Mouse (Mus musculus): ENCODE measurements at regions not wholly inside any gene's neighbourhood (a gene's known extent, or its start where the extent isn't known, plus 50 kb on each side); places are given as distances from the start of the nearest gene placed in this dataset.

DNA sequence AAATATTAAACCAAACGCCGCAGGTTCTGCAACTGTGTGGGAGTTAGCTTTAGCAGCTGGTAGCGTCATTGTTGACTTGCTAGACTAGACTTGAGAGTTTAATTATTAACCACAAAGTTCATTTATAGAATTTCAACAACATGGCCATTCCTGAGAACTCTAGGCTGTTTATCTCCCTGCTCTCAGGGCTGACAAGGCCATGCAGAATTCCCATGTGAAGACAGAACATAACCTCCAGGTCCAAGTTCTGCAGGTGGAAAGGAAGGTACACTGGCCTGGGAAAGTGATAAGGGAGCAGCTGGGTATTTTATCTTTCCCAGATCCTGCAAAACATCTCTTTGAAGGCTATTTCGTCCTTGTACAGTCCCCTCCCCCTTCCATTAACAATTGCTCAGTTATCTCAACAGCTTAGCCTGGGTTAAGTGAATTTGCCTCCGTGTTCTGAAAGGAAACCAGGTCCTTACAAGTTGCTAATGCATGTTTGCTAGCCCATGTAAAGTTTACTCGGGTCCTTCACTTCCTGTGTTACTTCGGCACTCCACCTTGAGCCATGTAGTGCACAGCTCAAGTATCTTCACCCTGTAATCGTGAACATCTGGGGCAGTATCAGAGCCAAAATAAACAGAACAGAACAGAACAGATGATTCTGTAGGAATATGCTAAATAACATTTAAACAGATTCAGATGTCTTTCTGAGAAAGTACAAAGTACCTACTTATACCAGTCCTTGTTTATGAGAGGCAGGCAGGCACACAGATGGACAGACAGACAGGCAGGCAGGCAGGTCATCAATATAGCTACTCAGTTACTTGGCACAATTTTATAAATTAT is 537.0 kb upstream of the N6amt1 start:
- Histone ChIP-seq H3K27me3 (ENCODE audit: control insufficient read depth, insufficient read depth, low read length) (no peaks in the 10 kb centered on the region), H3K4me1 (ENCODE audit: control insufficient read depth, insufficient read depth, insufficient read length, low read length) (peaks cover 4% of the 10 kb centered on the region; the same call in 1 of the 2 replicates), H3K27ac (ENCODE audit: insufficient read depth, low read depth, low read length) (peak overlapping the region; percentile 73), H3K4me3 (ENCODE audit: low read depth, low read length) (no peak overlapping the region), H3K36me3 (ENCODE audit: control insufficient read depth, insufficient read depth, low read length) (no peaks in the 10 kb centered on the region)
- 15% methylated on average over 8 of the region's 8 CpGs for WGBS
- TF ChIP-seq POLR2A (IDR thresholded peaks at IDR 0.05; ENCODE audit: low read depth, low read length) (no peak), CTCF (IDR thresholded peaks at IDR 0.05; ENCODE audit: extremely low read depth, insufficient read length, insufficient replicate concordance, low read depth, low read length) (no peak)

GRCm38 (mm10) chr16:86816006-86816405 is 538.0 kb upstream of the N6amt1 start:
- TF ChIP-seq POLR2A (IDR thresholded peaks at IDR 0.05; ENCODE audit: low read depth, low read length) = no peak
- no peak for TF ChIP-seq CTCF (IDR thresholded peaks at IDR 0.05; ENCODE audit: extremely low read depth, insufficient read length, insufficient replicate concordance, low read depth, low read length)
- Histone ChIP-seq H3K4me1 (ENCODE audit: control insufficient read depth, insufficient read depth, insufficient read length, low read length) (peaks cover 4% of the 10 kb centered on the region; the same call in 1 of the 2 replicates), H3K27me3 (ENCODE audit: control insufficient read depth, insufficient read depth, low read length) (no peaks in the 10 kb centered on the region), H3K27ac (ENCODE audit: insufficient read depth, low read depth, low read length) (no peak overlapping the region), H3K36me3 (ENCODE audit: control insufficient read depth, insufficient read depth, low read length) (no peaks in the 10 kb centered on the region), H3K4me3 (ENCODE audit: low read depth, low read length) (no peak overlapping the region)
- WGBS = 27% methylated on average over 2 of the region's 2 CpGs

GRCm38 (mm10) chr16:86812692-86813091 is 541.3 kb upstream of the N6amt1 start:
- no peak overlapping the region for H3K4me3 ChIP-seq (ENCODE audit: low read depth, low read length)
- H3K4me1 ChIP-seq (ENCODE audit: control insufficient read depth, insufficient read depth, insufficient read length, low read length) = peaks cover 4% of the 10 kb centered on the region; the same call in 1 of the 2 replicates
- H3K27me3 ChIP-seq (ENCODE audit: control insufficient read depth, insufficient read depth, low read length) = no peaks in the 10 kb centered on the region
- no peak overlapping the region for H3K27ac ChIP-seq (ENCODE audit: insufficient read depth, low read depth, low read length)
- 59% methylated on average over 5 of the region's 5 CpGs for WGBS
- no peaks in the 10 kb centered on the region for H3K36me3 ChIP-seq (ENCODE audit: control insufficient read depth, insufficient read depth, low read length)
- TF ChIP-seq CTCF (IDR thresholded peaks at IDR 0.05; ENCODE audit: extremely low read depth, insufficient read length, insufficient replicate concordance, low read depth, low read length) = no peak
- TF ChIP-seq POLR2A (IDR thresholded peaks at IDR 0.05; ENCODE audit: low read depth, low read length) = no peak

DNA sequence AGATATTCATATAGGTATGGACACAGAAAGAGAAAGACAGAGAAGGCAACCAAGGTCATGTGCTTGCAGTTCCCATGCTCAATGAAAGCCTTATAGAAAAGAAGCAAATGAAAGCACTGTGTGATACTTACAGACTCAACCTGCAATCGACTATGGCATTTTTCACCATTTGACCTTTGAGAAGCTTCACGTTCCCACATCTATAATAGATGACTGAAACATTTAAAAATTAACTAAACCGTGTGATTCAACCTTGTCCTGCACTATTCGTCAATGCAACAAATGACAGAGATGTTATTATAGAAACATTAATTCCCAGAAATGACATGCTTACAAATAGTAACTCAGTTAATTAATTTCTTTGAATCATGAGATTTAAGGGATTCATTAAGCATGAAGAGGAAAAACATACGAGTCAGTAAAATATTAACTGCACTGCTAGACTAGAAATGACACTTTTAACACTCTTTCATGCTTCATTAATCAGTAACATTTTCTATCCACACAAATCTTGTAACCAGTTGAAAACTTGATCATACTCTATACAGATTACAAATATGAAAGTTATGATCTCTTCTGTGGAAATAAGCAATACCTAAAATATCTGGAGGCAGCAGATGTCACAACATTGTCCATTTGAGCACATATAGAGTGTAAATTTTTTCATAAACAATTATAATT is 545.2 kb upstream of the N6amt1 start:
- no peaks in the 10 kb centered on the region for H3K27me3 ChIP-seq (ENCODE audit: control insufficient read depth, insufficient read depth, low read length)
- TF ChIP-seq POLR2A (IDR thresholded peaks at IDR 0.05; ENCODE audit: low read depth, low read length) = no peak
- TF ChIP-seq CTCF (IDR thresholded peaks at IDR 0.05; ENCODE audit: extremely low read depth, insufficient read length, insufficient replicate concordance, low read depth, low read length) = no peak
- WGBS = 19% methylated on average over 5 of the region's 5 CpGs
- no peak overlapping the region for H3K4me3 ChIP-seq (ENCODE audit: low read depth, low read length)
- no peak overlapping the region for H3K27ac ChIP-seq (ENCODE audit: insufficient read depth, low read depth, low read length)
- H3K4me1 ChIP-seq (ENCODE audit: control insufficient read depth, insufficient read depth, insufficient read length, low read length) = no peaks in the 10 kb centered on the region
- no peaks in the 10 kb centered on the region for H3K36me3 ChIP-seq (ENCODE audit: control insufficient read depth, insufficient read depth, low read length)

- Histone ChIP-seq H3K4me3 (ENCODE audit: low read depth, low read length) (no peak overlapping the region), H3K4me1 (ENCODE audit: control insufficient read depth, insufficient read depth, insufficient read length, low read length) (no peaks in the 10 kb centered on the region), H3K27ac (ENCODE audit: insufficient read depth, low read depth, low read length) (no peak overlapping the region), H3K36me3 (ENCODE audit: control insufficient read depth, insufficient read depth, low read length) (no peaks in the 10 kb centered on the region), H3K27me3 (ENCODE audit: control insufficient read depth, insufficient read depth, low read length) (no peaks in the 10 kb centered on the region)
- TF ChIP-seq CTCF (IDR thresholded peaks at IDR 0.05; ENCODE audit: extremely low read depth, insufficient read length, insufficient replicate concordance, low read depth, low read length) = no peak
- no peak for TF ChIP-seq POLR2A (IDR thresholded peaks at IDR 0.05; ENCODE audit: low read depth, low read length)
- WGBS = 75% methylated on average over 2 of the region's 2 CpGs
Measured at GRCm38 (mm10) chr16:86806374-86806773, 547.6 kb upstream of the N6amt1 start.

- Histone ChIP-seq H3K27ac (ENCODE audit: insufficient read depth, low read depth, low read length) (no peak overlapping the region), H3K27me3 (ENCODE audit: control insufficient read depth, insufficient read depth, low read length) (no peaks in the 10 kb centered on the region), H3K4me1 (ENCODE audit: control insufficient read depth, insufficient read depth, insufficient read length, low read length) (no peaks in the 10 kb centered on the region), H3K36me3 (ENCODE audit: control insufficient read depth, insufficient read depth, low read length) (no peaks in the 10 kb centered on the region), H3K4me3 (ENCODE audit: low read depth, low read length) (no peak overlapping the region)
- no peak for TF ChIP-seq POLR2A (IDR thresholded peaks at IDR 0.05; ENCODE audit: low read depth, low read length)
- TF ChIP-seq CTCF (IDR thresholded peaks at IDR 0.05; ENCODE audit: extremely low read depth, insufficient read length, insufficient replicate concordance, low read depth, low read length) = no peak
- WGBS = 58% methylated on average over 2 of the region's 2 CpGs
Measured at GRCm38 (mm10) chr16:86776086-86776485, 577.9 kb upstream of the N6amt1 start.

- no peak overlapping the region for H3K27ac ChIP-seq (ENCODE audit: insufficient read depth, low read depth, low read length)
- peaks cover 6% of the 10 kb centered on the region; the same call in 1 of the 2 replicates for H3K4me1 ChIP-seq (ENCODE audit: control insufficient read depth, insufficient read depth, insufficient read length, low read length)
- no peaks in the 10 kb centered on the region for H3K27me3 ChIP-seq (ENCODE audit: control insufficient read depth, insufficient read depth, low read length)
- H3K36me3 ChIP-seq (ENCODE audit: control insufficient read depth, insufficient read depth, low read length) = no peaks in the 10 kb centered on the region
- TF ChIP-seq CTCF (IDR thresholded peaks at IDR 0.05; ENCODE audit: extremely low read depth, insufficient read length, insufficient replicate concordance, low read depth, low read length) (no peak), POLR2A (IDR thresholded peaks at IDR 0.05; ENCODE audit: low read depth, low read length) (no peak)
- no peak overlapping the region for H3K4me3 ChIP-seq (ENCODE audit: low read depth, low read length)
- WGBS = 32% methylated on average over 1 of the region's 1 CpGs
Measured at GRCm38 (mm10) chr16:86772586-86772985, 581.4 kb upstream of the N6amt1 start.
